8 mouse cellular contexts compared by ENCODE assay signal in genomic region chr11:76836317-76836716, GRCm38 (mm10). TPM values are rescaled to one million over a fixed set of nuclear protein-coding genes. Genes with fewer than 3 reads are reported as not detected.
A peak's percentile ranks its signal among the peaks of the same experiment; 100 is the strongest.
DNase-seq lines count a peak whose midpoint lies in the region; ATAC-seq lines count a peak whose summit lies in the region.
"Had no signal": no experiment of that assay in that cellular context is flagged by ENCODE, and none has a peak within 500 bp of the region (broad histone marks: within the 10 kb centered on the region; RNA-seq: fewer than 3 reads in every experiment).

No protein-coding gene starts in this region.

- no peak overlapping the region for H3K4me2 ChIP-seq in kidney, embryonic 15.5 days
- H3K4me2 ChIP-seq in forebrain, embryonic 12.5 days = no peak overlapping the region

- peaks cover 33% of the 10 kb centered on the region for H3K36me3 ChIP-seq in kidney, embryonic 15.5 days
- H3K36me3 ChIP-seq in forebrain, embryonic 12.5 days (replicated peaks) = no peaks in the 10 kb centered on the region

- no peak for ATAC-seq in kidney, embryonic 15.5 days (replicated peaks; ENCODE audit: low FRiP score)
- no peak for ATAC-seq in forebrain, embryonic 12.5 days (ENCODE audit: low FRiP score)
- ATAC-seq: forebrain, embryonic 16.5 days had no signal

- peaks cover 4% of the 10 kb centered on the region for H3K4me1 ChIP-seq in kidney, embryonic 15.5 days
- H3K4me1 ChIP-seq in forebrain, embryonic 12.5 days = no peaks in the 10 kb centered on the region

- peak overlapping the region; percentile 54; the same call in 1 of the 2 replicates for H3K27ac ChIP-seq in kidney, embryonic 15.5 days
- H3K27ac ChIP-seq in forebrain, embryonic 12.5 days = no peak overlapping the region

- 71% methylated on average over 6 of the region's 6 CpGs for WGBS in kidney, embryonic 15.5 days
- 80% methylated on average over 6 of the region's 6 CpGs for WGBS in forebrain, embryonic 12.5 days

- no peak for DNase-seq in kidney, adult 18-20 months
- peak; percentile 24 for DNase-seq in right cerebral cortex, adult 18-20 months
- DNase-seq in right cerebral cortex, postnatal 25 days = no peak
- DNase-seq in heart, postnatal 14 days = peak; percentile 18
- no peak for DNase-seq in urinary bladder, postnatal 10 days (ENCODE audit: low spot score)

- no peak overlapping the region for H3K4me3 ChIP-seq in kidney, embryonic 15.5 days (replicated peaks)
- H3K4me3 ChIP-seq in forebrain, embryonic 12.5 days (replicated peaks) = no peak overlapping the region

- intact Hi-C loops in heart, postnatal 14 days (cut with DNase I) = no loop called here

- no peaks in the 10 kb centered on the region for H3K27me3 ChIP-seq in kidney, embryonic 15.5 days
- no peaks in the 10 kb centered on the region for H3K27me3 ChIP-seq in forebrain, embryonic 12.5 days

- H3K9me3 ChIP-seq in kidney, embryonic 15.5 days (replicated peaks) = no peaks in the 10 kb centered on the region
- H3K9me3 ChIP-seq in forebrain, embryonic 12.5 days = no peaks in the 10 kb centered on the region

- H3K9ac ChIP-seq in kidney, embryonic 15.5 days = no peak overlapping the region
- no peak overlapping the region for H3K9ac ChIP-seq in forebrain, embryonic 12.5 days

RNA-seq across cellular contexts. Expression of gene Cpd, which starts 10.5 kb away (rescaled TPM):
- polyA plus RNA-seq in kidney, embryonic 15.5 days (2015; fragmentation: Nextera tagmentation; extraction: Ambion mirVana) = 16.8 and 17.5 TPM in 2 replicates
- total RNA-seq in heart, postnatal 14 days (2021) = 10 to 100 TPM; 51.4 to 58.7 TPM
- 11.7 and 13.2 TPM in 2 replicates for polyA plus RNA-seq in forebrain, embryonic 12.5 days (2016; fragmentation: Nextera tagmentation; extraction: Ambion mirVana)

Comparison
In these comparisons a context has a peak if more than half of its experiments do, and no peak if none do; other contexts are left out.
1. DNase-seq: peak in right cerebral cortex, adult 18-20 months (single experiment) and heart, postnatal 14 days (2 of 2); none in kidney, adult 18-20 months (single experiment), right cerebral cortex, postnatal 25 days (single experiment) and urinary bladder, postnatal 10 days (single experiment).